Mouse (Mus musculus): ENCODE measurements at regions not wholly inside any gene's neighbourhood (a gene's known extent, or its start where the extent isn't known, plus 50 kb on each side); places are given as distances from the start of the nearest gene placed in this dataset.

GRCm38 (mm10) chr3:61294855-61295254 lies 66.6 kb upstream of the Rap2b start:
- H3K27me3 ChIP-seq (ENCODE audit: control insufficient read depth, insufficient read depth, insufficient read length), result no peaks in the 10 kb centered on the region
- no peak overlapping the region for H3K4me3 ChIP-seq (ENCODE audit: insufficient read depth, poor library complexity, severe bottlenecking)
- H3ac ChIP-seq (ENCODE audit: control insufficient read depth, insufficient read length, low read depth), result no peak overlapping the region
- no peaks in the 10 kb centered on the region for H3K79me3 ChIP-seq (ENCODE audit: low read depth)
- TF ChIP-seq CEBPB (IDR thresholded peaks at IDR 0.05; ENCODE audit: low read depth) (peak; percentile 39), CTCF (IDR thresholded peaks at IDR 0.05; ENCODE audit: control insufficient read depth, insufficient read depth, insufficient read length) (no peak)
- no peaks in the 10 kb centered on the region for H3K79me2 ChIP-seq (ENCODE audit: control insufficient read depth, insufficient read depth)
- no peaks in the 10 kb centered on the region for H3K36me3 ChIP-seq (ENCODE audit: control insufficient read depth, insufficient read depth)

GRCm38 (mm10) chr3:61297290-61297689 lies 64.1 kb upstream of the Rap2b start:
- TF ChIP-seq FOSL1 (IDR thresholded peaks at IDR 0.05; ENCODE audit: insufficient read depth, low read length, poor library complexity, severe bottlenecking) (no peak), MAX (IDR thresholded peaks at IDR 0.05) (no peak), CTCF (IDR thresholded peaks at IDR 0.05; ENCODE audit: control insufficient read depth, insufficient read depth, insufficient read length) (no peak), CEBPB (IDR thresholded peaks at IDR 0.05; ENCODE audit: low read depth) (no peak), MYOG (IDR thresholded peaks at IDR 0.05; ENCODE audit: control insufficient read depth, extremely low read depth, insufficient read length) (no peak), MYOD1 (IDR thresholded peaks at IDR 0.05; ENCODE audit: control insufficient read depth, insufficient read length, low read depth) (no peak)

GRCm38 (mm10) chr3:61302214-61302613 lies 59.2 kb upstream of the Rap2b start:
- Histone ChIP-seq H3ac (ENCODE audit: control insufficient read depth, insufficient read length, low read depth) (no peak overlapping the region), H3K36me3 (ENCODE audit: control insufficient read depth, insufficient read depth) (no peaks in the 10 kb centered on the region), H3K79me3 (ENCODE audit: low read depth) (no peaks in the 10 kb centered on the region), H3K79me2 (ENCODE audit: control insufficient read depth, insufficient read depth) (no peaks in the 10 kb centered on the region), H3K4me3 (ENCODE audit: insufficient read depth, poor library complexity, severe bottlenecking) (no peak overlapping the region), H3K27me3 (ENCODE audit: control insufficient read depth, insufficient read depth, insufficient read length) (no peaks in the 10 kb centered on the region)
- no peak for TF ChIP-seq CTCF (IDR thresholded peaks at IDR 0.05; ENCODE audit: control insufficient read depth, insufficient read depth, insufficient read length)
- no peak for TF ChIP-seq MAX (IDR thresholded peaks at IDR 0.05)
- no peak for TF ChIP-seq FOSL1 (IDR thresholded peaks at IDR 0.05; ENCODE audit: insufficient read depth, low read length, poor library complexity, severe bottlenecking)
- no peak for TF ChIP-seq MYOG (IDR thresholded peaks at IDR 0.05; ENCODE audit: control insufficient read depth, extremely low read depth, insufficient read length)
- no peak for TF ChIP-seq MYOD1 (IDR thresholded peaks at IDR 0.05; ENCODE audit: control insufficient read depth, insufficient read length, low read depth)
- no peak for TF ChIP-seq CEBPB (IDR thresholded peaks at IDR 0.05; ENCODE audit: low read depth)

More at GRCm38 (mm10) chr3:61297290-61297689, 64.1 kb upstream of the Rap2b start:
- Histone ChIP-seq H3K79me2 (ENCODE audit: control insufficient read depth, insufficient read depth) (no peaks in the 10 kb centered on the region), H3K36me3 (ENCODE audit: control insufficient read depth, insufficient read depth) (no peaks in the 10 kb centered on the region), H3K79me3 (ENCODE audit: low read depth) (no peaks in the 10 kb centered on the region), H3K27me3 (ENCODE audit: control insufficient read depth, insufficient read depth, insufficient read length) (no peaks in the 10 kb centered on the region), H3ac (ENCODE audit: control insufficient read depth, insufficient read length, low read depth) (no peak overlapping the region), H3K4me3 (ENCODE audit: insufficient read depth, poor library complexity, severe bottlenecking) (no peak overlapping the region)

GRCm38 (mm10) chr3:61303485-61303884 lies 58.0 kb upstream of the Rap2b start:
- Histone ChIP-seq H3K36me3 (ENCODE audit: control insufficient read depth, insufficient read depth) (no peaks in the 10 kb centered on the region), H3ac (ENCODE audit: control insufficient read depth, insufficient read length, low read depth) (no peak overlapping the region), H3K4me3 (ENCODE audit: insufficient read depth, poor library complexity, severe bottlenecking) (no peak overlapping the region), H3K79me3 (ENCODE audit: low read depth) (no peaks in the 10 kb centered on the region), H3K79me2 (ENCODE audit: control insufficient read depth, insufficient read depth) (no peaks in the 10 kb centered on the region), H3K27me3 (ENCODE audit: control insufficient read depth, insufficient read depth, insufficient read length) (no peaks in the 10 kb centered on the region)
- TF ChIP-seq USF1 (IDR thresholded peaks at IDR 0.05; ENCODE audit: low read depth) (no peak), MAX (IDR thresholded peaks at IDR 0.05) (no peak), CTCF (IDR thresholded peaks at IDR 0.05; ENCODE audit: control insufficient read depth, insufficient read depth, insufficient read length) (no peak), CEBPB (IDR thresholded peaks at IDR 0.05; ENCODE audit: low read depth) (no peak), MYOG (IDR thresholded peaks at IDR 0.05; ENCODE audit: control insufficient read depth, extremely low read depth, insufficient read length) (no peak), FOSL1 (IDR thresholded peaks at IDR 0.05; ENCODE audit: insufficient read depth, low read length, poor library complexity, severe bottlenecking) (no peak), MYOD1 (IDR thresholded peaks at IDR 0.05; ENCODE audit: control insufficient read depth, insufficient read length, low read depth) (no peak)

GRCm38 (mm10) chr3:61306306-61306705 lies 55.1 kb upstream of the Rap2b start:
- no peaks in the 10 kb centered on the region for H3K27me3 ChIP-seq (ENCODE audit: control insufficient read depth, insufficient read depth, insufficient read length)
- no peaks in the 10 kb centered on the region for H3K79me2 ChIP-seq (ENCODE audit: control insufficient read depth, insufficient read depth)
- H3K4me3 ChIP-seq (ENCODE audit: insufficient read depth, poor library complexity, severe bottlenecking), result no peak overlapping the region
- no peaks in the 10 kb centered on the region for H3K36me3 ChIP-seq (ENCODE audit: control insufficient read depth, insufficient read depth)
- TF ChIP-seq MYOG (IDR thresholded peaks at IDR 0.05; ENCODE audit: control insufficient read depth, extremely low read depth, insufficient read length), result no peak
- TF ChIP-seq USF1 (IDR thresholded peaks at IDR 0.05; ENCODE audit: low read depth), result no peak
- no peak for TF ChIP-seq FOSL1 (IDR thresholded peaks at IDR 0.05; ENCODE audit: insufficient read depth, low read length, poor library complexity, severe bottlenecking)
- no peak for TF ChIP-seq CTCF (IDR thresholded peaks at IDR 0.05; ENCODE audit: control insufficient read depth, insufficient read depth, insufficient read length)
- no peak for TF ChIP-seq MAX (IDR thresholded peaks at IDR 0.05)
- TF ChIP-seq MYOD1 (IDR thresholded peaks at IDR 0.05; ENCODE audit: control insufficient read depth, insufficient read length, low read depth), result no peak
- TF ChIP-seq CEBPB (IDR thresholded peaks at IDR 0.05; ENCODE audit: low read depth), result no peak
- H3K79me3 ChIP-seq (ENCODE audit: low read depth), result no peaks in the 10 kb centered on the region
- no peak overlapping the region for H3ac ChIP-seq (ENCODE audit: control insufficient read depth, insufficient read length, low read depth)

- TF ChIP-seq MAX (IDR thresholded peaks at IDR 0.05) (no peak), CEBPB (IDR thresholded peaks at IDR 0.05; ENCODE audit: low read depth) (peak; percentile 43), FOSL1 (IDR thresholded peaks at IDR 0.05; ENCODE audit: insufficient read depth, low read length, poor library complexity, severe bottlenecking) (peak; percentile 42)
- H3K79me3 ChIP-seq (ENCODE audit: low read depth), result no peaks in the 10 kb centered on the region
- H3K4me3 ChIP-seq (ENCODE audit: insufficient read depth, poor library complexity, severe bottlenecking), result no peak overlapping the region
- no peaks in the 10 kb centered on the region for H3K79me2 ChIP-seq (ENCODE audit: control insufficient read depth, insufficient read depth)
- H3K27me3 ChIP-seq (ENCODE audit: control insufficient read depth, insufficient read depth, insufficient read length), result no peaks in the 10 kb centered on the region
- no peak overlapping the region for H3ac ChIP-seq (ENCODE audit: control insufficient read depth, insufficient read length, low read depth)
- H3K36me3 ChIP-seq (ENCODE audit: control insufficient read depth, insufficient read depth), result no peaks in the 10 kb centered on the region
These were observed 52.7 kb upstream of the Rap2b start for GRCm38 (mm10) chr3:61308764-61309163.
